Mouse (Mus musculus): ENCODE measurements around the gene Rnf11. TPM values are rescaled to one million over a fixed set of nuclear protein-coding genes. Genes with fewer than 3 reads are reported as not detected.
A peak's percentile ranks its signal among the peaks of the same experiment; 100 is the strongest.

Rnf11 gene
- polyA plus RNA-seq (2015; fragmentation: Nextera tagmentation; extraction: Ambion mirVana): 41.3 and 43.3 TPM in 2 replicates

- no peaks in the 10 kb centered on the region for H3K9me3 ChIP-seq
- H3K4me1 ChIP-seq: no peaks in the 10 kb centered on the region
- H3K36me3 ChIP-seq: no peaks in the 10 kb centered on the region
- H3K9ac ChIP-seq: no peak within 1 kb of the TSS
- H3K4me3 ChIP-seq: no peak within 1 kb of the TSS
- no peak within 1 kb of the TSS for H3K27ac ChIP-seq
- 63% methylated on average over 3 of the region's 3 CpGs for WGBS
- no peak for ATAC-seq (ENCODE audit: borderline replicate concordance, extremely low read depth, low FRiP score, low TSS enrichment)
- H3K4me2 ChIP-seq: no peak within 1 kb of the TSS
- H3K27me3 ChIP-seq: no peaks in the 10 kb centered on the region
Measured at GRCm38 (mm10) chr4:109484621-109485020, at the start of gene Rnf11. Rnf11 (minus strand) TSS chr4:109484728.

GRCm38 (mm10) chr4:109531111-109531510 is 46.6 kb upstream of the Rnf11 start, which contains the start of gene 4930522H14Rik:
4930522H14Rik (minus strand) TSS chr4:109531297.
- Histone ChIP-seq H3K27me3 (no peaks in the 10 kb centered on the region), H3K27ac (no peak within 1 kb of the TSS), H3K9me3 (no peaks in the 10 kb centered on the region), H3K9ac (no peak within 1 kb of the TSS), H3K4me2 (no peak within 1 kb of the TSS), H3K36me3 (no peaks in the 10 kb centered on the region), H3K4me3 (no peak within 1 kb of the TSS), H3K4me1 (peaks cover 8% of the 10 kb centered on the region; the same call in 1 of the 2 replicates)
- no peak for ATAC-seq (ENCODE audit: borderline replicate concordance, extremely low read depth, low FRiP score, low TSS enrichment)
- WGBS: 93% methylated on average over 2 of the region's 2 CpGs

- Histone ChIP-seq H3K36me3 (no peaks in the 10 kb centered on the region), H3K9ac (no peak overlapping the region), H3K9me3 (no peaks in the 10 kb centered on the region), H3K27ac (no peak overlapping the region), H3K4me3 (no peak overlapping the region), H3K4me2 (no peak overlapping the region), H3K4me1 (peaks cover 8% of the 10 kb centered on the region; the same call in 1 of the 2 replicates), H3K27me3 (no peaks in the 10 kb centered on the region)
- WGBS: 70% methylated on average over 15 of the region's 15 CpGs
- ATAC-seq (ENCODE audit: borderline replicate concordance, extremely low read depth, low FRiP score, low TSS enrichment): no peak
Measured at GRCm38 (mm10) chr4:109530245-109530816, 45.8 kb upstream of the Rnf11 start.

DNA sequence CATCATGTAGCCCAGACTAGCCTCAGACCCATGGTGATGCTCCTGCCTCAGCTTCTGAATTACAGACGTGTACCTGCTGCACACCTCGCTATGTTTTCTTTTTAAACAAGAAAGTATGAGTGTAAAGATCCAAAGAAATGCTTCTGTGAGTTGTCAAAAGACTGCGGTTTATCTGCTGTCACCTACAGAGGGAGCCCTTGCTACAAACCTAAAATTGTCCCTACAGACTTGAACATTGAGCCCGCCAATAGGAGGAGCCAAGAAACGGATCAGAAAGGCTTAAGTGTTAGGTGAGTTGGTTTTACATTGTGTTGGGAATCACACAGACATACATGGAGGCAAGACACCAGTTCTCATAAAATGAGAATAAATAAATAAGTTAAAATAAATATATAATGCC is 20.4 kb upstream of the Rnf11 start:
- H3K9ac ChIP-seq: no peak overlapping the region
- no peaks in the 10 kb centered on the region for H3K9me3 ChIP-seq
- no peak overlapping the region for H3K4me2 ChIP-seq
- no peaks in the 10 kb centered on the region for H3K36me3 ChIP-seq
- no peaks in the 10 kb centered on the region for H3K27me3 ChIP-seq
- ATAC-seq (ENCODE audit: borderline replicate concordance, extremely low read depth, low FRiP score, low TSS enrichment): no peak
- H3K4me1 ChIP-seq: no peaks in the 10 kb centered on the region
- WGBS: 5% methylated on average over 5 of the region's 5 CpGs
- no peak overlapping the region for H3K27ac ChIP-seq
- H3K4me3 ChIP-seq: no peak overlapping the region

- Histone ChIP-seq H3K27ac (no peak overlapping the region), H3K27me3 (no peaks in the 10 kb centered on the region), H3K4me1 (no peaks in the 10 kb centered on the region), H3K4me3 (no peak overlapping the region), H3K9me3 (no peaks in the 10 kb centered on the region), H3K9ac (no peak overlapping the region), H3K36me3 (no peaks in the 10 kb centered on the region), H3K4me2 (no peak overlapping the region)
- 40% methylated on average over 11 of the region's 11 CpGs for WGBS
- ATAC-seq (ENCODE audit: borderline replicate concordance, extremely low read depth, low FRiP score, low TSS enrichment): peak; percentile 67; the same call in 1 of the 2 replicates
Measured at GRCm38 (mm10) chr4:109498476-109498875, 13.9 kb upstream of the Rnf11 start.

- no peaks in the 10 kb centered on the region for H3K4me1 ChIP-seq
- no peak overlapping the region for H3K27ac ChIP-seq
- no peak for ATAC-seq (ENCODE audit: borderline replicate concordance, extremely low read depth, low FRiP score, low TSS enrichment)
- no peaks in the 10 kb centered on the region for H3K9me3 ChIP-seq
- no peaks in the 10 kb centered on the region for H3K27me3 ChIP-seq
- no peak overlapping the region for H3K9ac ChIP-seq
- H3K36me3 ChIP-seq: no peaks in the 10 kb centered on the region
- no peak overlapping the region for H3K4me2 ChIP-seq
- no peak overlapping the region for H3K4me3 ChIP-seq
Measured at GRCm38 (mm10) chr4:109493581-109493980, 9.1 kb upstream of the Rnf11 start.

GRCm38 (mm10) chr4:109488812-109489211 is 4.3 kb upstream of the Rnf11 start:
- H3K4me1 ChIP-seq: no peaks in the 10 kb centered on the region
- no peaks in the 10 kb centered on the region for H3K36me3 ChIP-seq
- H3K9ac ChIP-seq: no peak overlapping the region
- WGBS: 50% methylated on average over 1 of the region's 1 CpGs
- ATAC-seq (ENCODE audit: borderline replicate concordance, extremely low read depth, low FRiP score, low TSS enrichment): no peak
- no peak overlapping the region for H3K4me2 ChIP-seq
- H3K27ac ChIP-seq: no peak overlapping the region
- no peaks in the 10 kb centered on the region for H3K9me3 ChIP-seq
- H3K27me3 ChIP-seq: no peaks in the 10 kb centered on the region
- no peak overlapping the region for H3K4me3 ChIP-seq

DNA sequence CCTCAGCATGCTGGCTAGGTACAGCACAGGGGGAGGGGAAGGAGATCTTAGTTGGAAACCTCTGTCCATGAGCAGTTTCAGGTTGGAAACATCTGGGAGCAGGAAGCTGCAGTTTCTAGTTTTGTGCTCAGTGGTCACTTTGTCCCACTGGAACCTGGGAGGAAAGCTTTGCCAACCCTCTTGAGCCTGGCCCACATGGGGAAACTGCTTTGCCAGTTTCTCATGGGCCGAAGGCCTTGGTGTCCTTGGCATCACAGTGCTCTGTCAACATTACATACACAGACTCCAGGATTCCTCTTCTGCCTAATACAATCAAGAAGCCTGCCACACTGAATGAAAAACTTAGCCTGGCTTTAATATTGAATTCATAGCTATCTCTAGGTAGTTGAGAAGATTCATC is 1.8 kb downstream of the Rnf11 start:
- Histone ChIP-seq H3K27ac (no peak overlapping the region), H3K4me3 (no peak overlapping the region), H3K4me1 (no peaks in the 10 kb centered on the region), H3K4me2 (no peak overlapping the region), H3K9ac (no peak overlapping the region), H3K36me3 (no peaks in the 10 kb centered on the region), H3K9me3 (no peaks in the 10 kb centered on the region), H3K27me3 (no peaks in the 10 kb centered on the region)
- ATAC-seq (ENCODE audit: borderline replicate concordance, extremely low read depth, low FRiP score, low TSS enrichment): no peak
- 74% methylated on average over 1 of the region's 1 CpGs for WGBS

DNA sequence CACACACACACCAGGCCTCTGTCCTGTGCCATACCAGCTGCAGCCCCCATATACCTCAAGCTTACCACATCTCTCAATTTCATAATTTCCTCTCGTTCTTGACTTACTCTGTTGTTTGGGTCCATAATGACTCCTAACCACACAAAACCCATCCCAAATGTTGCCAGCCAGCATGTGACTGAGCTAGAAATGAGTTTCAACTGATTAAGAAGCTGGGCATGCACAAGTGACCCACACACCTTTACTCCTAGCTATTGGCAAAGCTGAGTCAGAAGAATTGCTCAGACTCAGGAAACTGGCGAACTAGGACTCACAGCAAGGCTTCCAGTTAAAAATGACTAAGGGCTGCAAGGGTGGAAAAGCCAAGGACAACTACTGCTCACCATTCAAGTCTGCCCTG is 3.1 kb downstream of the Rnf11 start:
- Histone ChIP-seq H3K4me1 (no peaks in the 10 kb centered on the region), H3K27ac (no peak overlapping the region), H3K27me3 (no peaks in the 10 kb centered on the region), H3K4me3 (no peak overlapping the region), H3K9me3 (no peaks in the 10 kb centered on the region), H3K36me3 (no peaks in the 10 kb centered on the region), H3K4me2 (no peak overlapping the region), H3K9ac (no peak overlapping the region)
- 61% methylated on average over 2 of the region's 2 CpGs for WGBS
- ATAC-seq (ENCODE audit: borderline replicate concordance, extremely low read depth, low FRiP score, low TSS enrichment): no peak

GRCm38 (mm10) chr4:109477454-109477853 is 7.1 kb downstream of the Rnf11 start:
- Histone ChIP-seq H3K36me3 (no peaks in the 10 kb centered on the region), H3K9ac (no peak overlapping the region), H3K4me3 (no peak overlapping the region), H3K4me1 (peaks cover 8% of the 10 kb centered on the region; the same call in 1 of the 2 replicates), H3K27ac (no peak overlapping the region), H3K9me3 (no peaks in the 10 kb centered on the region), H3K27me3 (no peaks in the 10 kb centered on the region), H3K4me2 (no peak overlapping the region)
- no peak for ATAC-seq (ENCODE audit: borderline replicate concordance, extremely low read depth, low FRiP score, low TSS enrichment)
- WGBS: 86% methylated on average over 3 of the region's 3 CpGs

DNA sequence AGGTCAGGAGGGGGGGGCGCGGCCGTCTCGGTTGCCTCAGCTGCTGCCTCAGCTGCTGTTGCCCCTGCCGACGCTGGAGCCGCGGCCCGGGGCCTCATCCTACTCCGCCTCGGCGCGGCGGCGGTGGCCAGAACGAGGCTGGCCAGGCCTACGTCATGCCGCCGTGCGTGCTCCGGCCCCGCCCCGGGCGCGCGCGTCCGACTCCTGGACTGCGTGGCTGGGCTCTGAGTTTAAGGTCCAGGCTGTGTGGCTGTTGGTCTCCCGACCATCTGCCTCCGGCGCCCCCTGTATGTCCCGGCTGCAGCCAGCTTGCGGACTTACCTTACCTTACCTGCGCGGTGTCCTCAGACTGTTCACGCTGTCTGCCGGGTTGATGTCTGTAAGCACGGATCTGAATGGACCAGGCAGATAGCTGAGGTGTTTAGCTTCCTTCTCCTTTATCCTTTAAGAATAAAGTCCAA is 7.9 kb downstream of the Rnf11 start:
- ATAC-seq (ENCODE audit: borderline replicate concordance, extremely low read depth, low FRiP score, low TSS enrichment): peak; percentile 99
- peak overlapping the region; percentile 99 for H3K9ac ChIP-seq
- H3K36me3 ChIP-seq: no peaks in the 10 kb centered on the region
- H3K4me3 ChIP-seq: peak overlapping the region; percentile 97
- WGBS: under 1% methylated on average over 29 of the region's 39 CpGs
- H3K27ac ChIP-seq: peak overlapping the region; percentile 96
- H3K4me1 ChIP-seq: peaks cover 8% of the 10 kb centered on the region; the same call in 1 of the 2 replicates
- H3K27me3 ChIP-seq: no peaks in the 10 kb centered on the region
- H3K9me3 ChIP-seq: no peaks in the 10 kb centered on the region
- H3K4me2 ChIP-seq: peak overlapping the region; percentile 68

GRCm38 (mm10) chr4:109475577-109476553 is 8.7 kb downstream of the Rnf11 start:
- no peaks in the 10 kb centered on the region for H3K36me3 ChIP-seq
- peak overlapping the region; percentile 97 for H3K4me3 ChIP-seq
- under 1% methylated on average over 61 of the region's 68 CpGs for WGBS
- peak overlapping the region; percentile 99 for H3K9ac ChIP-seq
- peaks cover 8% of the 10 kb centered on the region; the same call in 1 of the 2 replicates for H3K4me1 ChIP-seq
- no peaks in the 10 kb centered on the region for H3K27me3 ChIP-seq
- H3K27ac ChIP-seq: peak overlapping the region; percentile 96
- ATAC-seq (ENCODE audit: borderline replicate concordance, extremely low read depth, low FRiP score, low TSS enrichment): peak; percentile 70
- H3K9me3 ChIP-seq: no peaks in the 10 kb centered on the region
- peak overlapping the region; percentile 68 for H3K4me2 ChIP-seq

Measured in lung, embryonic 15.5 days (tissue).